Mouse (Mus musculus): ENCODE data around the gene Hmg20b. TPM values are rescaled to one million over a fixed set of nuclear protein-coding genes. Genes with fewer than 3 reads are reported as not detected.

Gene Hmg20b
- polyA plus RNA-seq, 1 experiment from 2014 or later, result 44.4 TPM

DNA sequence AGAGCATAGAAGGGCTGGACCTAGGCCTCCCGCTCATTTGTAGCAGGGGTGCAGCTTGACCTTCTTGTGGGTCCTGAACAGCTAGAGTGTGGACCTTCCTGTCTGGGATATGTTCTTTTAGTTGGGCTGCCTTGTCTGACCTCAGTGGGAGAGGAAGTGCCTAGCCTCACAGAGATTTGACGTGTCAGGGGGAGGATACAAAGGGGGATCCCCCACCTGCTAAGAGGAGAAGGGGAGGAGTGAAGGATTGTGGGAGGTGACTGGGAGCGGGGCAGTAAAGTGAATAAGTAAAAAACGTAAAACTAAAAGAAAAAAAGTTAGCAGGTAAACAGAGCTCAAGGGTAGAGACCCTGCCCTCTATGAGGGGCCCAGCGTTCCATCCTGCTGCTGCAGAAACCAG lies 40.7 kb downstream of the Hmg20b start:
- WGBS, result 84% methylated on average over 5 of the region's 5 CpGs
- no peak overlapping the region for H3K27ac ChIP-seq (ENCODE audit: low read depth, low read length)
- ATAC-seq, result no peak

GRCm38 (mm10) chr10:81306837-81307682 lies 43.2 kb downstream of the Hmg20b start:
- Histone ChIP-seq H3K9me3 (replicated peaks; ENCODE audit: control insufficient read depth, low read length) (no peaks in the 10 kb centered on the region), H3K4me3 (ENCODE audit: low read depth, low read length) (no peak overlapping the region), H3K4me1 (ENCODE audit: control insufficient read depth, insufficient read depth, low read length) (no peaks in the 10 kb centered on the region), H3K27me3 (replicated peaks; ENCODE audit: control insufficient read depth, insufficient read depth, low read length) (no peaks in the 10 kb centered on the region), H3K27ac (ENCODE audit: low read depth, low read length) (no peak overlapping the region), H3K36me3 (ENCODE audit: control insufficient read depth, insufficient read depth, low read length) (peaks cover 66% of the 10 kb centered on the region), H3K4me2 (ENCODE audit: low read length) (no peak overlapping the region), H3K9ac (ENCODE audit: low read length) (no peak overlapping the region)
- WGBS, result 94% methylated on average over 21 of the region's 21 CpGs
- DNase-seq (ENCODE audit: low spot score) (no peak), ATAC-seq (no peak)

More for the DNA sequence above, 40.7 kb downstream of the Hmg20b start:
- no peak overlapping the region for H3K9ac ChIP-seq (ENCODE audit: low read length)
- no peaks in the 10 kb centered on the region for H3K27me3 ChIP-seq (replicated peaks; ENCODE audit: control insufficient read depth, insufficient read depth, low read length)
- DNase-seq (ENCODE audit: low spot score), result no peak
- H3K4me1 ChIP-seq (ENCODE audit: control insufficient read depth, insufficient read depth, low read length), result no peaks in the 10 kb centered on the region
- no peaks in the 10 kb centered on the region for H3K9me3 ChIP-seq (replicated peaks; ENCODE audit: control insufficient read depth, low read length)
- H3K36me3 ChIP-seq (ENCODE audit: control insufficient read depth, insufficient read depth, low read length), result peaks cover 91% of the 10 kb centered on the region
- no peak overlapping the region for H3K4me2 ChIP-seq (ENCODE audit: low read length)
- no peak overlapping the region for H3K4me3 ChIP-seq (ENCODE audit: low read depth, low read length)

DNA sequence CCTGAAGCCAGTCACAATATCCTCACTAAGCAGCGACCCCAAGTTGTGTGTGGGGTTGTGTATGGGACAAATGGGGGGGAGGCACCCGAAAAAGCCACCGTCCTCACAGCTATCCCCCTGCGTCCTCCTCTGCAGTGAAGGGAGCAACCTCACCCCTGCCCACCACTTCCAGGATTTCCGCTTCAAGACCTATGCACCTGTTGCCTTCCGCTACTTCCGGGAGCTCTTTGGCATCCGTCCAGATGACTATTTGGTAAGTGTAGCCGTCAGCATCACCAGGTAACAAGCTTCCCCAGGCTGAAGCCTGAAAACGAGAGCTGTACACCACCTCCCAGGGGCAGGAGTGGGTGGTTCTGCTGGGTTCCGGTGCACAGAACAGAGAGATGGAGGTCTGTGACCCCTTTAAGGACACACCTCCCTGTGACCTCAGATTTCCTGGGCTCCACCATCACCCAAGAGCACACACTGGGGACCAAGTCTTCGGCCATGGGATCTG lies 44.1 kb downstream of the Hmg20b start:
- no peaks in the 10 kb centered on the region for H3K27me3 ChIP-seq (replicated peaks; ENCODE audit: control insufficient read depth, insufficient read depth, low read length)
- no peak overlapping the region for H3K4me3 ChIP-seq (ENCODE audit: low read depth, low read length)
- DNase-seq (ENCODE audit: low spot score) (no peak), ATAC-seq (no peak)
- peaks cover 57% of the 10 kb centered on the region for H3K36me3 ChIP-seq (ENCODE audit: control insufficient read depth, insufficient read depth, low read length)
- 92% methylated on average over 12 of the region's 12 CpGs for WGBS
- H3K4me1 ChIP-seq (ENCODE audit: control insufficient read depth, insufficient read depth, low read length), result no peaks in the 10 kb centered on the region
- H3K9me3 ChIP-seq (replicated peaks; ENCODE audit: control insufficient read depth, low read length), result no peaks in the 10 kb centered on the region
- no peak overlapping the region for H3K9ac ChIP-seq (ENCODE audit: low read length)
- no peak overlapping the region for H3K27ac ChIP-seq (ENCODE audit: low read depth, low read length)
- no peak overlapping the region for H3K4me2 ChIP-seq (ENCODE audit: low read length)

DNA sequence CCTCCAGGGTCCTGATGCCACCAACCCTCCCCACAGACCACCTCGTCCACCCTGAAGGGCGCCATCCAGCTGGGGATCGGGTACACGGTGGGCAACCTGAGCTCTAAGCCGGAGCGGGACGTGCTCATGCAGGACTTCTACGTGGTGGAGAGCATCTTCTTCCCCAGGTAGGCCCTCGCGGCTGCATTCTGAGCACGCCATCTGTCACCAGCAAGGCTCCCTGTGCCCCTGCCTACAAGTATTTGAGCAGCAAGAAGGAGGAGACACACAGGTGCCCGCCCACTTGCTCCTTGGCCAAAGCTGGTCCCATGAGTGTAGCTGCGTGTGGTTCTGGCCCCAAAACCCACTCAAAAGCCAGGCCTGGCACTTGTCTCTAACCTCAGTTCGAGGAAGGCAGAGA lies 44.6 kb downstream of the Hmg20b start:
- no peak overlapping the region for H3K27ac ChIP-seq (ENCODE audit: low read depth, low read length)
- peaks cover 52% of the 10 kb centered on the region for H3K36me3 ChIP-seq (ENCODE audit: control insufficient read depth, insufficient read depth, low read length)
- H3K4me1 ChIP-seq (ENCODE audit: control insufficient read depth, insufficient read depth, low read length), result no peaks in the 10 kb centered on the region
- ATAC-seq, result no peak
- WGBS, result 95% methylated on average over 14 of the region's 14 CpGs
- DNase-seq (ENCODE audit: low spot score), result no peak
- no peak overlapping the region for H3K4me2 ChIP-seq (ENCODE audit: low read length)
- H3K9ac ChIP-seq (ENCODE audit: low read length), result no peak overlapping the region
- H3K27me3 ChIP-seq (replicated peaks; ENCODE audit: control insufficient read depth, insufficient read depth, low read length), result no peaks in the 10 kb centered on the region
- H3K4me3 ChIP-seq (ENCODE audit: low read depth, low read length), result no peak overlapping the region
- no peaks in the 10 kb centered on the region for H3K9me3 ChIP-seq (replicated peaks; ENCODE audit: control insufficient read depth, low read length)

DNA sequence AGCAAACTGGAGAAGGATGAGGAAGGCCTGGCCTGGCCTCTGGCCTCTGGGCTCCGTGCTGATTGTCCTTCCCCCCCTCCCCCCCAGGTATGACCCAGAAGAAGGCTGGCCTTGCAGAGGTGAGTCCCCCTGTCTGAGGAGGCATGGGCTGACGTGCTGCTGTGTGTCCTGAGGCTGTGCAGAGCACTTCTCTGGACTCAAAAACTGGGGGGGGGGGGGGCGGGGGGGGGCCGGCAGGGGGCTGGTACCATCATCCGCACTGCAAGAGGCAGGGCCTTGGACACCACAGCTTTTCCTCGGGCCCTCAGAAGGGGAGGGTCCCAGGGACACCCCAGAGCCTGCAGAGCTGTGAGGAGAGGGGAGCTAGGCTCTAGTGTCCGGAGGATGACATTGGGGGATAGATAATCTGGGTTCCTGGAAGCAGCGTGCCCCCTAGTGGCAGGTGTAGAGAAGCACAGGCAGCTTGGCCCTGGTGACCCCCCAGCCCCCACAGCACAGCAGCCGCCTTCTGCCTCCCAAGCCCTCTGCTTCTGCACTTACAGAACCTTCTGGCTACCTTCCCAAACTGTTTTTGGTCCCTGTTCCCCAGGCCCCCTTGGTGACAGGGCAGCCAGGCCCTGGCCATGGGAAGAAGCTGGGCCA lies 45.6 kb downstream of the Hmg20b start:
- DNase-seq (ENCODE audit: low spot score) (no peak), ATAC-seq (peak; percentile 27; the same call in 1 of the 2 replicates)
- Histone ChIP-seq H3K9ac (ENCODE audit: low read length) (no peak overlapping the region), H3K27ac (ENCODE audit: low read depth, low read length) (no peak overlapping the region), H3K27me3 (replicated peaks; ENCODE audit: control insufficient read depth, insufficient read depth, low read length) (no peaks in the 10 kb centered on the region), H3K4me1 (ENCODE audit: control insufficient read depth, insufficient read depth, low read length) (no peaks in the 10 kb centered on the region), H3K4me2 (ENCODE audit: low read length) (no peak overlapping the region), H3K9me3 (replicated peaks; ENCODE audit: control insufficient read depth, low read length) (no peaks in the 10 kb centered on the region), H3K4me3 (ENCODE audit: low read depth, low read length) (no peak overlapping the region), H3K36me3 (ENCODE audit: control insufficient read depth, insufficient read depth, low read length) (peaks cover 42% of the 10 kb centered on the region)
- WGBS, result 37% methylated on average over 6 of the region's 9 CpGs

DNA sequence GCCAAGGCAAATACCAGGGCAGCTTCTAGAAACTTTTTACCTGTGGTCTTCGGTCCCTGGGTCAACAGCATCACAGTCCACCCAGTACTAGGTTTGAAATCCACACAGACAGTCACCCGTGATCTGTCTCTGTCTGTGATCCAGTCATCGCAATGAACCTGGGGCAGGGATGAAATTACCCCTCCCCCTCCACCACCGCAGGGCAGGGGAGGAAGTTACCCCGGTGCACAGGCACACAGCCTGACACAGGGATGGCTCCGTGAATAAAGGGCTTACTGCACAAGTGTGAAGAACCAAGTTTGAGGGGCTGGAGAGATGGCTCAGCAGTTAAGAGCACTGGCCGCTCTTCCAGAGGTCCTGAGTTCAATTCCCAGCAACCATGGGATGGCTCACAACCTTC lies 46.5 kb downstream of the Hmg20b start:
- Histone ChIP-seq H3K4me2 (ENCODE audit: low read length) (no peak overlapping the region), H3K27ac (ENCODE audit: low read depth, low read length) (no peak overlapping the region), H3K4me3 (ENCODE audit: low read depth, low read length) (no peak overlapping the region), H3K27me3 (replicated peaks; ENCODE audit: control insufficient read depth, insufficient read depth, low read length) (no peaks in the 10 kb centered on the region), H3K4me1 (ENCODE audit: control insufficient read depth, insufficient read depth, low read length) (no peaks in the 10 kb centered on the region), H3K36me3 (ENCODE audit: control insufficient read depth, insufficient read depth, low read length) (peaks cover 33% of the 10 kb centered on the region), H3K9me3 (replicated peaks; ENCODE audit: control insufficient read depth, low read length) (no peaks in the 10 kb centered on the region), H3K9ac (ENCODE audit: low read length) (no peak overlapping the region)
- WGBS, result 84% methylated on average over 7 of the region's 7 CpGs
- no peak for DNase-seq (ENCODE audit: low spot score)
- ATAC-seq, result no peak

GRCm38 (mm10) chr10:81303258-81303657 lies 47.0 kb downstream of the Hmg20b start:
- Histone ChIP-seq H3K9ac (ENCODE audit: low read length) (no peak overlapping the region), H3K4me1 (ENCODE audit: control insufficient read depth, insufficient read depth, low read length) (no peaks in the 10 kb centered on the region), H3K36me3 (ENCODE audit: control insufficient read depth, insufficient read depth, low read length) (peaks cover 28% of the 10 kb centered on the region), H3K27ac (ENCODE audit: low read depth, low read length) (no peak overlapping the region), H3K4me2 (ENCODE audit: low read length) (no peak overlapping the region), H3K27me3 (replicated peaks; ENCODE audit: control insufficient read depth, insufficient read depth, low read length) (no peaks in the 10 kb centered on the region), H3K4me3 (ENCODE audit: low read depth, low read length) (no peak overlapping the region), H3K9me3 (replicated peaks; ENCODE audit: control insufficient read depth, low read length) (no peaks in the 10 kb centered on the region)
- 80% methylated on average over 10 of the region's 10 CpGs for WGBS
- ATAC-seq, result no peak
- DNase-seq (ENCODE audit: low spot score), result no peak

DNA sequence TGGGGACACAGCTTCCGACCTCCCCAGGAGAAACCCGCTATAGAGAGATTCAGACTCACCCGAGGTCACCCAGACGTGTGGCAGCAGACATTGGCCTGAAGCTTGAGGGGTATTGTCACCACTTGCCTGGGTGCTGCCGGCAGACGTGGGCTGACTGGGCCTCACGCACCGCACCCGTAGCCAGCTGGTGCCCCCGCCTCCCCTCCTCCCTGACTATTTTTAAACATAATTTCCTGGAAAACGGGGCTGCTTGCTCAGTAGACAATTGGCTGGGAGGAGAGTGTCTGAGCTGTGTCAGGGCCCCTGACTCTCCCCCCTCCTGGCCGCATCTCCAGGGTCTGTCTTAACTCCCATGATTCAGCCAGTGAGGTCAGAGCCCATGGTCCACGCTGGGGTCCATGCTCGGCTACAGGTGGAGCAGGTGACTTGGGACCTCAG lies 47.5 kb downstream of the Hmg20b start:
- Histone ChIP-seq H3K4me2 (ENCODE audit: low read length) (no peak overlapping the region), H3K9me3 (replicated peaks; ENCODE audit: control insufficient read depth, low read length) (no peaks in the 10 kb centered on the region), H3K4me1 (ENCODE audit: control insufficient read depth, insufficient read depth, low read length) (no peaks in the 10 kb centered on the region), H3K27ac (ENCODE audit: low read depth, low read length) (no peak overlapping the region), H3K9ac (ENCODE audit: low read length) (peak overlapping the region; percentile 32; the same call in 1 of the 2 replicates), H3K4me3 (ENCODE audit: low read depth, low read length) (no peak overlapping the region), H3K27me3 (replicated peaks; ENCODE audit: control insufficient read depth, insufficient read depth, low read length) (no peaks in the 10 kb centered on the region), H3K36me3 (ENCODE audit: control insufficient read depth, insufficient read depth, low read length) (peaks cover 23% of the 10 kb centered on the region)
- 64% methylated on average over 14 of the region's 14 CpGs for whole genome bisulfite sequencing
- DNase-seq (ENCODE audit: low spot score), result no peak
- no peak for ATAC-seq

DNA sequence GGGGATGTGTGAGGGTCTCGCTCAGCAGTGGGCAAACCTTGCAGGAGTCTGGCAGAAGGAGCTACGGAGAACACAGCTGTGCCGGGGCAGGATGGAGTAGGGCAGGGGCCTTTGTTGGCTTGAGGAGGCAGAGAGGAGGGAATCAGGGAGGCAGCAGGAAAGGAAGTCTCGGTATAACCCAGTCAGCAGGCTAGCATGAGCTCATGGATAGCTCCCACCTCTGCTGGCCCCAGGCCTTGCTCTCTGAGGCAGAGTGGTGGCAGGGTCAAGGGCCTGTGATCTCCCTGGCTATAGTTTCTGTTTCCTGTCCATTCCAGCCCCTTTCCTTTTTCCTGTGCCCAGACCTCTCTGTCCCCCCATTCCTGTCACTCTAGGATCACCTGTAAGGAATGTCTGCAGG lies 48.0 kb downstream of the Hmg20b start:
- H3K9ac ChIP-seq (ENCODE audit: low read length), result 0 out of 2 replicates have a peak overlapping the region, but pooled peaks have one; percentile 32

More for the DNA sequence above, 48.0 kb downstream of the Hmg20b start:
- Histone ChIP-seq H3K9me3 (replicated peaks; ENCODE audit: control insufficient read depth, low read length) (no peaks in the 10 kb centered on the region), H3K4me1 (ENCODE audit: control insufficient read depth, insufficient read depth, low read length) (no peaks in the 10 kb centered on the region), H3K27ac (ENCODE audit: low read depth, low read length) (no peak overlapping the region; the same call in 1 of the 2 replicates), H3K4me2 (ENCODE audit: low read length) (no peak overlapping the region), H3K27me3 (replicated peaks; ENCODE audit: control insufficient read depth, insufficient read depth, low read length) (no peaks in the 10 kb centered on the region), H3K4me3 (ENCODE audit: low read depth, low read length) (no peak overlapping the region), H3K36me3 (ENCODE audit: control insufficient read depth, insufficient read depth, low read length) (peaks cover 18% of the 10 kb centered on the region)
- no peak for DNase-seq (ENCODE audit: low spot score)
- no peak for ATAC-seq
- 64% methylated on average over 4 of the region's 4 CpGs for WGBS
